Mouse (Mus musculus) adipose tissue, adult 10 weeks (tissue): ENCODE measurements around the gene Mblac2. TPM values are rescaled to one million over a fixed set of nuclear protein-coding genes. Genes with fewer than 3 reads are reported as not detected.

Experiments used
- polyA plus RNA-seq: library from polyadenylated mRNA; stranded (reverse); fragments of 350-450 nt; fragmentation: Illumina TruSeq; extraction: RNeasy Lipid Tissue Mini Kit (QIAGEN cat#74804); gene quantifications from one replicate; pipeline ENCODE4 v1.2.3, GENCODE M21; 2014; ENCODE audit warnings: low read depth, low replicate concordance

Mblac2 gene
- polyA plus RNA-seq, result 6.9 TPM

GRCm38 (mm10) chr13:81710775-81711545, at the start of gene Mblac2, which contains the start of gene Polr3g:
Gene Mblac2, plus strand, starts transcription at chr13:81711341.
Gene Polr3g, minus strand, starts transcription at chr13:81711013.

DNA sequence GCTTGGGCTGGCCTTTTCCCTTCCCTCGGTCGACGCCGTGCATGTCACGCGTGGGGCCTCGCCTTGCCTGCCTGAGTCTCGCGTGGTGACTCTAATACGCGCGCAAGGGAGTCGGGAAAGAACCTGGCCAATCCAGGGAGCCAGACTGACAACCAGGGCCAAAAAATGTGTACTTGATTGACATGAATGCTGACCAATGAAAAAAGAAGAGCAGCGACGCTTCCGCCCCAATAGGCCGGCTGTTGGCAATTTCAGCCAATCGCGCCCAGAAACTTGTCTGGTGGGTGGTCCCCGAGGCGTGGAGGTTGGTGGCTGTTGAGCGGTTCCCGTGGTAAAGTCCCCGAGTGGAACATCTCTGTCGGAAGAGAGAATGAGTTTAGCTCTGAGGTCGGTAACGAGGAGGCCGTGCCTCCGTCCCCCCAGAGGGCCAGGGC, 71.8 kb downstream of the Mblac2 start, which contains the start of gene Cetn3:
Gene Cetn3, plus strand, starts transcription at position 107 of the 434 bp plus-strand sequence.

Other genes starting within 250 kb of the Mblac2 start
- gene Adgrv1, start 78.2 kb upstream of the Mblac2 start, polyA plus RNA-seq, result 0.32 TPM
- 13.9 TPM for gene Lysmd3, start 53.7 kb upstream of the Mblac2 start, polyA plus RNA-seq
- 7.2 TPM for gene Polr3g, start 328 bp upstream of the Mblac2 start, polyA plus RNA-seq
- gene Cetn3, start 71.7 kb downstream of the Mblac2 start, polyA plus RNA-seq, result 78.6 TPM